Comparison of ENCODE assay signal across 8 mouse cellular contexts in genomic region chr8:47446312-47447046, GRCm38 (mm10). TPM values are rescaled to one million over a fixed set of nuclear protein-coding genes. Genes with fewer than 3 reads are reported as not detected.
DNase-seq lines count a peak whose midpoint lies in the region; ATAC-seq lines count a peak whose summit lies in the region.
"Had no signal": no experiment of that assay in that cellular context is flagged by ENCODE, and none has a peak within 500 bp of the region (broad histone marks: within the 10 kb centered on the region; RNA-seq: fewer than 3 reads in every experiment).

Gene Stox2, minus strand, starts transcription at chr8:47446362.

- no peak for DNase-seq in lung, postnatal 4 days
- DNase-seq in left cerebral cortex, postnatal 36 days (ENCODE audit: low spot score in 2 of 2) = no peak
- no peak for DNase-seq in testis, postnatal 14 days (ENCODE audit: low spot score)
- DNase-seq in kidney, adult 18-20 months = no peak

- no peaks in the 10 kb centered on the region for H3K36me3 ChIP-seq in lung, embryonic 16.5 days (ENCODE audit: control insufficient read depth, insufficient read depth, low read length)
- no peaks in the 10 kb centered on the region for H3K36me3 ChIP-seq in forebrain, embryonic 16.5 days (ENCODE audit: control insufficient read depth, insufficient read depth)
- H3K36me3 ChIP-seq: heart, embryonic 13.5 days had no signal

- no peak within 1 kb of the TSS for H3K4me3 ChIP-seq in lung, embryonic 16.5 days (ENCODE audit: low read length)
- no peak within 1 kb of the TSS for H3K4me3 ChIP-seq in forebrain, embryonic 16.5 days (replicated peaks; ENCODE audit: low read length)
- H3K4me3 ChIP-seq: heart, embryonic 13.5 days had no signal

- no peak within 1 kb of the TSS for H3K27ac ChIP-seq in lung, embryonic 16.5 days (ENCODE audit: low read length)
- no peak within 1 kb of the TSS for H3K27ac ChIP-seq in forebrain, embryonic 16.5 days (ENCODE audit: low read length)
- H3K27ac ChIP-seq: heart, embryonic 13.5 days had no signal

- ATAC-seq in lung, embryonic 16.5 days (ENCODE audit: low read depth) = no peak
- ATAC-seq in forebrain, embryonic 16.5 days = no peak
- no peak for ATAC-seq in cerebellum, adult (ENCODE audit: insufficient number of reproducible peaks, low FRiP score, low TSS enrichment)

- H3K27me3 ChIP-seq in lung, embryonic 16.5 days (ENCODE audit: control insufficient read depth, insufficient read depth, low read depth, low read length) = no peaks in the 10 kb centered on the region
- H3K27me3 ChIP-seq in forebrain, embryonic 16.5 days (replicated peaks; ENCODE audit: control insufficient read depth, insufficient read depth, low read length) = no peaks in the 10 kb centered on the region
- H3K27me3 ChIP-seq: heart, embryonic 13.5 days had no signal

- no peak within 1 kb of the TSS for H3K9ac ChIP-seq in lung, embryonic 16.5 days (ENCODE audit: low read length)
- H3K9ac ChIP-seq in forebrain, embryonic 16.5 days (replicated peaks; ENCODE audit: low read depth, low read length) = no peak within 1 kb of the TSS
- H3K9ac ChIP-seq: heart, embryonic 13.5 days had no signal

- no peaks in the 10 kb centered on the region for H3K4me1 ChIP-seq in lung, embryonic 16.5 days (replicated peaks; ENCODE audit: control insufficient read depth, insufficient read depth, low read length)
- H3K4me1 ChIP-seq in forebrain, embryonic 16.5 days (replicated peaks; ENCODE audit: control insufficient read depth, insufficient read depth, low read length) = no peaks in the 10 kb centered on the region
- H3K4me1 ChIP-seq: heart, embryonic 13.5 days had no signal

- H3K9me3 ChIP-seq in lung, embryonic 16.5 days (ENCODE audit: control insufficient read depth, low read length) = no peaks in the 10 kb centered on the region
- no peaks in the 10 kb centered on the region for H3K9me3 ChIP-seq in forebrain, embryonic 16.5 days (ENCODE audit: control insufficient read depth, low read length)

- no peak within 1 kb of the TSS for H3K4me2 ChIP-seq in lung, embryonic 16.5 days (ENCODE audit: low read depth, low read length)
- H3K4me2 ChIP-seq in forebrain, embryonic 16.5 days (ENCODE audit: low read length) = no peak within 1 kb of the TSS
- H3K4me2 ChIP-seq: heart, embryonic 13.5 days had no signal

- 68% methylated on average over 19 of the region's 19 CpGs for WGBS in lung, embryonic 16.5 days
- 86% methylated on average over 19 of the region's 19 CpGs for WGBS in forebrain, embryonic 16.5 days

- intact Hi-C loops in left cerebral cortex, postnatal 36 days (cut with DNase I) = no loop called here

RNA-seq across cellular contexts. Expression of gene Stox2, which starts in this region (rescaled TPM):
- 10.7 and 11.6 TPM in 2 replicates for polyA plus RNA-seq in lung, embryonic 16.5 days (2015; fragmentation: Nextera tagmentation; extraction: Ambion mirVana)
- 42.1 and 43.5 TPM in 2 replicates for polyA plus RNA-seq in forebrain, embryonic 16.5 days (2015; fragmentation: Nextera tagmentation; extraction: Ambion mirVana)
- total RNA-seq in left cerebral cortex, postnatal 36 days (2021) = 10 to 100 TPM; 73.3 to 87.6 TPM
